Mouse (Mus musculus) embryonic facial prominence, embryonic 13.5 days (tissue): ENCODE results near the gene Brms1l. TPM values are rescaled to one million over a fixed set of nuclear protein-coding genes. Genes with fewer than 3 reads are reported as not detected.

Experiments
- ATAC-seq: fragments of 200-750 bp; cut with Nextera tagmentation; 2 replicates; pipeline ENCODE4 v1.8.0; 2017; ENCODE audit warnings: low read depth; ENCODE audit not compliant: insufficient number of reproducible peaks, insufficient read depth, low FRiP score, low TSS enrichment
- H3K27ac ChIP-seq: fragments of 300-500 bp; sonication (generic); 2 replicates; pipeline ENCODE4 v1.5.1; 2015; ENCODE audit warnings: moderate library complexity, mild to moderate bottlenecking, inconsistent platforms
- H3K27me3 ChIP-seq: fragments of 300-500 bp; sonication (generic); 2 replicates; pipeline ENCODE4 v1.6.1; 2015; ENCODE audit warnings: mild to moderate bottlenecking, inconsistent platforms
- H3K36me3 ChIP-seq: fragments of 300-500 bp; sonication (generic); 2 replicates; pipeline ENCODE4 v1.6.1; 2015; ENCODE audit warnings: mild to moderate bottlenecking, inconsistent platforms
- H3K4me1 ChIP-seq: fragments of 300-500 bp; sonication (generic); 2 replicates; pipeline ENCODE4 v1.6.1; 2015; ENCODE audit warnings: inconsistent platforms
- H3K4me2 ChIP-seq: fragments of 300-500 bp; sonication (generic); 2 replicates; pipeline ENCODE4 v1.6.1; 2015; ENCODE audit warnings: moderate library complexity, mild to moderate bottlenecking, inconsistent platforms
- H3K4me3 ChIP-seq: fragments of 300-500 bp; sonication (generic); 2 replicates; pipeline ENCODE4 v1.5.1; 2015; ENCODE audit warnings: mild to moderate bottlenecking, inconsistent platforms
- H3K9ac ChIP-seq: fragments of 300-500 bp; sonication (generic); 2 replicates; pipeline ENCODE4 v1.6.1; 2015; ENCODE audit warnings: mild to moderate bottlenecking, inconsistent platforms
- H3K9me3 ChIP-seq: fragments of 300-500 bp; sonication (generic); 2 replicates; pipeline ENCODE4 v1.6.1; 2016; ENCODE audit warnings: inconsistent platforms
- WGBS: fragments of 180-500 bp; shearing (Covaris S2); methylation state at CpG from one replicate; pipeline ENCODE4 v1.1.7; 2015; ENCODE audit warnings: mixed read lengths; 5-methylcytosine and 5-hydroxymethylcytosine counted together
- microRNA-seq: library from miRNA; unstranded; fragments of <30 nt; microRNA quantifications from one replicate; pipeline ENCODE4, GENCODE M21; 2016
- polyA plus RNA-seq: library from polyadenylated mRNA; unstranded; fragments of >200 nt; fragmentation: Nextera tagmentation; extraction: Ambion mirVana; gene quantifications from 2 replicates; pipeline ENCODE4 v1.2.1, GENCODE M21; 2015

Gene Brms1l
- polyA plus RNA-seq, 1 experiment from 2014 or later: 54.2 TPM

GRCm38 (mm10) chr12:55867738-55868137, 31.6 kb downstream of the Brms1l start:
- Histone ChIP-seq H3K9me3 (peaks cover 13% of the 10 kb centered on the region), H3K9ac (no peak overlapping the region), H3K27ac (no peak overlapping the region), H3K27me3 (no peaks in the 10 kb centered on the region), H3K36me3 (peaks cover 77% of the 10 kb centered on the region), H3K4me2 (no peak overlapping the region), H3K4me3 (no peak overlapping the region), H3K4me1 (no peaks in the 10 kb centered on the region)
- 92% methylated on average over 4 of the region's 4 CpGs for WGBS
- ATAC-seq: no peak

- WGBS: 91% methylated on average over 5 of the region's 5 CpGs
- H3K36me3 ChIP-seq: peaks cover 64% of the 10 kb centered on the region
These were observed 33.6 kb downstream of the Brms1l start for GRCm38 (mm10) chr12:55869622-55870322.

GRCm38 (mm10) chr12:55885449-55885848, 49.3 kb downstream of the Brms1l start:
- 55% methylated on average over 4 of the region's 4 CpGs for WGBS
- H3K9me3 ChIP-seq: no peaks in the 10 kb centered on the region
- H3K4me3 ChIP-seq: no peak overlapping the region
- H3K36me3 ChIP-seq: no peaks in the 10 kb centered on the region
- no peak overlapping the region for H3K4me2 ChIP-seq
- H3K27ac ChIP-seq: no peak overlapping the region
- H3K27me3 ChIP-seq: no peaks in the 10 kb centered on the region
- no peak for ATAC-seq
- no peak overlapping the region for H3K9ac ChIP-seq
- H3K4me1 ChIP-seq: no peaks in the 10 kb centered on the region

More at GRCm38 (mm10) chr12:55869622-55870322, 33.6 kb downstream of the Brms1l start:
- no peak overlapping the region for H3K4me2 ChIP-seq
- no peak overlapping the region for H3K4me3 ChIP-seq
- H3K27ac ChIP-seq: no peak overlapping the region
- no peaks in the 10 kb centered on the region for H3K4me1 ChIP-seq
- no peaks in the 10 kb centered on the region for H3K27me3 ChIP-seq
- peaks cover 13% of the 10 kb centered on the region for H3K9me3 ChIP-seq
- no peak for ATAC-seq
- no peak overlapping the region for H3K9ac ChIP-seq

GRCm38 (mm10) chr12:55888570-55888969, 52.4 kb downstream of the Brms1l start:
- Histone ChIP-seq H3K4me1 (no peaks in the 10 kb centered on the region), H3K27ac (no peak overlapping the region), H3K4me3 (no peak overlapping the region), H3K27me3 (no peaks in the 10 kb centered on the region), H3K9ac (no peak overlapping the region), H3K4me2 (peak overlapping the region; percentile 30), H3K9me3 (no peaks in the 10 kb centered on the region), H3K36me3 (no peaks in the 10 kb centered on the region)
- no peak for ATAC-seq
- 28% methylated on average over 5 of the region's 5 CpGs for WGBS

GRCm38 (mm10) chr12:55904801-55905200, 68.7 kb downstream of the Brms1l start:
- H3K36me3 ChIP-seq: no peaks in the 10 kb centered on the region
- no peak overlapping the region for H3K4me3 ChIP-seq
- H3K9me3 ChIP-seq: no peaks in the 10 kb centered on the region
- ATAC-seq: no peak
- 82% methylated on average over 1 of the region's 1 CpGs for WGBS
- H3K4me2 ChIP-seq: no peak overlapping the region
- no peaks in the 10 kb centered on the region for H3K4me1 ChIP-seq
- H3K27ac ChIP-seq: no peak overlapping the region
- H3K27me3 ChIP-seq: no peaks in the 10 kb centered on the region
- no peak overlapping the region for H3K9ac ChIP-seq

GRCm38 (mm10) chr12:55912138-55912537, 76.0 kb downstream of the Brms1l start:
- no peak overlapping the region for H3K27ac ChIP-seq
- WGBS: 23% methylated on average over 3 of the region's 3 CpGs
- ATAC-seq: no peak
- H3K4me3 ChIP-seq: no peak overlapping the region
- H3K4me2 ChIP-seq: no peak overlapping the region
- no peaks in the 10 kb centered on the region for H3K4me1 ChIP-seq
- H3K27me3 ChIP-seq: no peaks in the 10 kb centered on the region
- H3K9me3 ChIP-seq: no peaks in the 10 kb centered on the region
- no peak overlapping the region for H3K9ac ChIP-seq
- H3K36me3 ChIP-seq: no peaks in the 10 kb centered on the region

- ATAC-seq: no peak
- H3K4me2 ChIP-seq: no peak overlapping the region
- H3K27ac ChIP-seq: no peak overlapping the region
- H3K4me3 ChIP-seq: no peak overlapping the region
- H3K27me3 ChIP-seq: no peaks in the 10 kb centered on the region
- 75% methylated on average over 9 of the region's 9 CpGs for WGBS
- no peak overlapping the region for H3K9ac ChIP-seq
- no peaks in the 10 kb centered on the region for H3K9me3 ChIP-seq
- H3K4me1 ChIP-seq: no peaks in the 10 kb centered on the region
- no peaks in the 10 kb centered on the region for H3K36me3 ChIP-seq
These were observed 77.1 kb downstream of the Brms1l start for GRCm38 (mm10) chr12:55913201-55913600.

- no peak for ATAC-seq
- Histone ChIP-seq H3K4me2 (no peak overlapping the region), H3K27me3 (no peaks in the 10 kb centered on the region), H3K27ac (no peak overlapping the region), H3K4me3 (no peak overlapping the region), H3K9me3 (no peaks in the 10 kb centered on the region), H3K4me1 (no peaks in the 10 kb centered on the region), H3K9ac (no peak overlapping the region), H3K36me3 (no peaks in the 10 kb centered on the region)
- WGBS: 54% methylated on average over 8 of the region's 8 CpGs
These were observed 80.1 kb downstream of the Brms1l start for GRCm38 (mm10) chr12:55916250-55916649.

GRCm38 (mm10) chr12:55917020-55917419, 80.9 kb downstream of the Brms1l start:
- WGBS: 91% methylated on average over 19 of the region's 19 CpGs
- Histone ChIP-seq H3K27ac (no peak overlapping the region), H3K9me3 (no peaks in the 10 kb centered on the region), H3K27me3 (no peaks in the 10 kb centered on the region), H3K36me3 (no peaks in the 10 kb centered on the region), H3K4me1 (no peaks in the 10 kb centered on the region), H3K9ac (no peak overlapping the region), H3K4me2 (no peak overlapping the region), H3K4me3 (no peak overlapping the region)
- no peak for ATAC-seq

Small RNA genes within 50 kb of the gene (microRNA-seq; reads per million reads assigned to microRNA genes)
- gene Gm23394: 2.8 reads per million, percentile 10 among the genes with 10 or more reads in this experiment

Other genes starting within 250 kb of the Brms1l start
- gene Insm2, start 236.9 kb upstream of the Brms1l start, polyA plus RNA-seq: 0.10 TPM in 1 of 2 replicates, not detected in the other
- gene Ralgapa1, start 15.2 kb upstream of the Brms1l start, polyA plus RNA-seq: 18.6 and 18.8 TPM in 2 replicates